Mouse (Mus musculus) ovary, postnatal 10 days (tissue): Measurements from ENCODE around the gene Vegfc.

Experiments
- DNase-seq: peaks from one replicate; pipeline ENCODE4 v3.0.0; 2022; ENCODE audit warnings: low spot score

The Vegfc gene

GRCm38 (mm10) chr8:54185927-54186326 is 108.5 kb downstream of the Vegfc start:
- DNase-seq, result no peak

DNA sequence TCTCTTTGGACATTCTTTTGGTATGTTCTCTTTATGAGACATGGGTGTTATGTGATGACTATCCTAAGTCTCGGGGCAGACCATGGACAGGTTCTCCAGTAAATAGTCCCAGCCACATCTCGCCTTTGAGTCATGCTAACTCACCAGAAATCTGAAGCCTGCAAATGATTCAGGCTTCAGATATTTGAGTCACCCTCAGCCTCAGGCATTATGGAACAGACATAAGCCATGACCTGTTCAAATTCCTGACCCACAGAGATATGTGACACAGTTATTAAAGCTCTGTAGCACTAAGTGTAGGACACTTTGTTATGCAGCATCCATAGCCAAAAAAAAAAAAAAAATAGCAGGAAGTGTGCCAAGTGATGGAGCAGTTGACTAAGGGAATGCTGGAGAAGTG is 138.8 kb downstream of the Vegfc start:
- DNase-seq, result no peak

DNA sequence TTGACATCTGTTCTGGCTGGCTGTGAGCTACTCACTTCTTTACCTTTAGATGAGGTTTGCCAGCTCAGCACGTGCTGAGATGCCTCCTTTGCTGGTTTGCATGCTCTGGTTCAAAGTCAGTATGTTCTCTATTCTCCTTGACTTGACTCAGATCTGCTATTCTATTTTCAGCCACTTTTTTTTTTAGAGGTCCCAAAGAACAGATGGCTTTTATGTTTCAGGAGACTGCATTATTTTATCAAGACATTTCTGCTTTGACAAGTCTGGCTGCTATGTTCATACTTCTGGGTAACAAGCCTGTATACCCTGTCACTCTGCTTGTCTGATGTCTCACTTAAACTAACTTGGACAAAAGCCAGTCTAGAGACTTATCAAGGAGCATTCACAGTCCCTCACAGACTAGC is 151.4 kb downstream of the Vegfc start:
- no peak for DNase-seq

GRCm38 (mm10) chr8:54230638-54231037 is 153.2 kb downstream of the Vegfc start:
- DNase-seq, result no peak

- no peak for DNase-seq
Observed at GRCm38 (mm10) chr8:54233316-54233715, 155.9 kb downstream of the Vegfc start.
